12 mouse cellular contexts compared by ENCODE assay signal in the genomic region with DNA sequence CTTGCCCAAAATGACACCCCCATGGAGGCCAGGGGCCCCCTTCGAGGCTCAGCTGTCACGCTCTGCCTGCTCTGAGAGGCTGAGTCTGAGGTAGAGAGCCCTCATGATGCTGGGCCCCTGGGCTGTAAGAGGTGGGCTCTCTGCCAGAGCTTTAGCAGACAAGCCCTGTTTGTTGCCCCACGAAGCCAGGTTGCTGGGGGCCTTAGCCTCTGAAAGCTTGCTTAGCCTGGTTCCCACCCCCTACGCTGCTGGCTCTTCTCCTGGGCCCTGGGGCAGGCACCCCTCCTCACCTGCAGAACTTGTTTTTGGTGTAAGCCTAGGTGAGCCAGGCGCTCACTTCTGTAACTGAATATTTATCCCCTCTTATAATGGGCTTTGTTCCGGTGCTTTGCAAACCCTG. TPM values are rescaled to one million over a fixed set of nuclear protein-coding genes. Genes with fewer than 3 reads are reported as not detected.
A peak's percentile ranks its signal among the peaks of the same experiment; 100 is the strongest.
DNase-seq lines count a peak whose midpoint lies in the region; ATAC-seq and TF ChIP-seq lines count a peak whose summit lies in the region.
"Had no signal": no experiment of that assay in that cellular context is flagged by ENCODE, and none has a peak within 500 bp of the region (broad histone marks: within the 10 kb centered on the region; RNA-seq: fewer than 3 reads in every experiment).

No protein-coding gene starts in this region.

- H3K4me3 ChIP-seq in forebrain, embryonic 12.5 days (replicated peaks): no peak overlapping the region
- no peak overlapping the region for H3K4me3 ChIP-seq in forebrain, postnatal 0 days (ENCODE audit: low read depth, low read length)
- H3K4me3 ChIP-seq in kidney, embryonic 16.5 days (ENCODE audit: low read length): no peak overlapping the region
- no peak overlapping the region for H3K4me3 ChIP-seq in embryonic facial prominence, embryonic 12.5 days
- H3K4me3 ChIP-seq in limb, embryonic 13.5 days: no peak overlapping the region
- H3K4me3 ChIP-seq: hindbrain, embryonic 15.5 days had no signal

- H3K9ac ChIP-seq in forebrain, embryonic 12.5 days: no peak overlapping the region
- no peak overlapping the region for H3K9ac ChIP-seq in forebrain, postnatal 0 days
- peak overlapping the region; percentile 43; the same call in 1 of the 2 replicates for H3K9ac ChIP-seq in kidney, embryonic 16.5 days (replicated peaks; ENCODE audit: low read length)
- no peak overlapping the region for H3K9ac ChIP-seq in embryonic facial prominence, embryonic 12.5 days
- peak overlapping the region; percentile 43 for H3K9ac ChIP-seq in limb, embryonic 13.5 days
- H3K9ac ChIP-seq: hindbrain, embryonic 15.5 days; liver, embryonic 14.5 days had no signal

- H3K4me1 ChIP-seq in forebrain, embryonic 12.5 days: peaks cover 56% of the 10 kb centered on the region
- peaks cover 6% of the 10 kb centered on the region; the same call in 1 of the 2 replicates for H3K4me1 ChIP-seq in forebrain, postnatal 0 days (ENCODE audit: insufficient read depth)
- H3K4me1 ChIP-seq in kidney, embryonic 16.5 days (ENCODE audit: insufficient read depth, low read length): peaks cover 60% of the 10 kb centered on the region
- H3K4me1 ChIP-seq in embryonic facial prominence, embryonic 12.5 days: peaks cover 62% of the 10 kb centered on the region
- H3K4me1 ChIP-seq in limb, embryonic 13.5 days: peaks cover 64% of the 10 kb centered on the region

- H3K27me3 ChIP-seq in forebrain, embryonic 12.5 days: peaks cover 48% of the 10 kb centered on the region
- no peaks in the 10 kb centered on the region for H3K27me3 ChIP-seq in forebrain, postnatal 0 days (ENCODE audit: insufficient read depth, low read length)
- no peaks in the 10 kb centered on the region for H3K27me3 ChIP-seq in kidney, embryonic 16.5 days (ENCODE audit: insufficient read depth, low read length)
- H3K27me3 ChIP-seq in embryonic facial prominence, embryonic 12.5 days: no peaks in the 10 kb centered on the region
- no peaks in the 10 kb centered on the region for H3K27me3 ChIP-seq in limb, embryonic 13.5 days
- H3K27me3 ChIP-seq: hindbrain, embryonic 15.5 days had no signal

- H3K27ac ChIP-seq in forebrain, embryonic 12.5 days: peak overlapping the region; percentile 46; the same call in 1 of the 2 replicates
- no peak overlapping the region for H3K27ac ChIP-seq in forebrain, postnatal 0 days (ENCODE audit: low read depth, low read length)
- H3K27ac ChIP-seq in kidney, embryonic 16.5 days (ENCODE audit: low read length): peak overlapping the region; percentile 63
- H3K27ac ChIP-seq in embryonic facial prominence, embryonic 12.5 days: peak overlapping the region; percentile 59
- peak overlapping the region; percentile 65; the same call in 1 of the 2 replicates for H3K27ac ChIP-seq in limb, embryonic 13.5 days
- H3K27ac ChIP-seq: hindbrain, embryonic 15.5 days; liver, embryonic 14.5 days had no signal

- TF ChIP-seq CTCF in forebrain, postnatal 0 days (IDR thresholded peaks at IDR 0.05; ENCODE audit: low read depth): no peak

- H3K36me3 ChIP-seq in forebrain, embryonic 12.5 days (replicated peaks): no peaks in the 10 kb centered on the region; the same call in 1 of the 2 replicates
- no peaks in the 10 kb centered on the region; the same call in 1 of the 2 replicates for H3K36me3 ChIP-seq in forebrain, postnatal 0 days (ENCODE audit: insufficient read depth)
- no peaks in the 10 kb centered on the region for H3K36me3 ChIP-seq in kidney, embryonic 16.5 days (ENCODE audit: insufficient read depth, low read length)
- peaks cover 11% of the 10 kb centered on the region; the same call in 1 of the 2 replicates for H3K36me3 ChIP-seq in embryonic facial prominence, embryonic 12.5 days
- peaks cover 12% of the 10 kb centered on the region; the same call in 1 of the 2 replicates for H3K36me3 ChIP-seq in limb, embryonic 13.5 days
- H3K36me3 ChIP-seq: hindbrain, embryonic 15.5 days had no signal

- no peak for DNase-seq in forebrain, postnatal 0 days
- no peak for DNase-seq in kidney, adult 8-10 months
- DNase-seq in cerebellum, adult 8-10 months: no peak
- DNase-seq in embryo, embryonic 9.5 days (ENCODE audit: extremely low spot score): no peak
- DNase-seq: adrenal gland, postnatal 14 days; cerebellum, adult 18-20 months had no signal

- WGBS in forebrain, embryonic 12.5 days: 46% methylated on average over 6 of the region's 6 CpGs
- 31% methylated on average over 6 of the region's 6 CpGs for WGBS in forebrain, postnatal 0 days
- WGBS in kidney, embryonic 16.5 days: 50% methylated on average over 6 of the region's 6 CpGs
- WGBS in embryonic facial prominence, embryonic 12.5 days: 46% methylated on average over 6 of the region's 6 CpGs
- WGBS in limb, embryonic 13.5 days: 38% methylated on average over 6 of the region's 6 CpGs

- H3K9me3 ChIP-seq in forebrain, embryonic 12.5 days: no peaks in the 10 kb centered on the region
- H3K9me3 ChIP-seq in forebrain, postnatal 0 days (ENCODE audit: low read length): no peaks in the 10 kb centered on the region
- no peaks in the 10 kb centered on the region for H3K9me3 ChIP-seq in kidney, embryonic 16.5 days (ENCODE audit: low read length)
- no peaks in the 10 kb centered on the region for H3K9me3 ChIP-seq in embryonic facial prominence, embryonic 12.5 days
- no peaks in the 10 kb centered on the region for H3K9me3 ChIP-seq in limb, embryonic 13.5 days
- H3K9me3 ChIP-seq: hindbrain, embryonic 15.5 days had no signal

- peak overlapping the region; percentile 19; the same call in 1 of the 2 replicates for H3K4me2 ChIP-seq in forebrain, embryonic 12.5 days
- no peak overlapping the region for H3K4me2 ChIP-seq in forebrain, postnatal 0 days (ENCODE audit: low read depth)
- H3K4me2 ChIP-seq in kidney, embryonic 16.5 days (replicated peaks; ENCODE audit: low read depth, low read length): no peak overlapping the region
- H3K4me2 ChIP-seq in embryonic facial prominence, embryonic 12.5 days (replicated peaks): no peak overlapping the region
- H3K4me2 ChIP-seq in limb, embryonic 13.5 days (replicated peaks): peak overlapping the region; percentile 27
- H3K4me2 ChIP-seq: hindbrain, embryonic 15.5 days had no signal

- ATAC-seq in forebrain, embryonic 12.5 days (ENCODE audit: low FRiP score): no peak
- ATAC-seq in forebrain, postnatal 0 days: no peak
- no peak for ATAC-seq in kidney, embryonic 16.5 days (ENCODE audit: low FRiP score, low TSS enrichment)
- ATAC-seq in embryonic facial prominence, embryonic 12.5 days (ENCODE audit: insufficient number of reproducible peaks, insufficient read depth, low FRiP score, low TSS enrichment): 0 out of 2 replicates have a peak, but pooled peaks have one; percentile 31
- ATAC-seq in limb, embryonic 13.5 days (ENCODE audit: low FRiP score, low read depth): no peak

RNA-seq across cellular contexts. Expression of a gene that starts 55.6 kb away (rescaled TPM):
- 18.3 and 23.4 TPM in 2 replicates for polyA plus RNA-seq in forebrain, embryonic 12.5 days (2016; fragmentation: Nextera tagmentation; extraction: Ambion mirVana)
- 24.1 and 32.1 TPM in 2 replicates for total RNA-seq in forebrain, postnatal 0 days (2014; rRNA removed)
- 14.4 and 16.2 TPM in 2 replicates for polyA plus RNA-seq in forebrain, postnatal 0 days (2015; fragmentation: Nextera tagmentation; extraction: Ambion mirVana)
- polyA plus RNA-seq in kidney, embryonic 16.5 days (2015; fragmentation: Nextera tagmentation; extraction: Ambion mirVana): 55.5 and 72.3 TPM in 2 replicates
- 32.6 and 36.7 TPM in 2 replicates for polyA plus RNA-seq in embryonic facial prominence, embryonic 12.5 days (2016; fragmentation: Nextera tagmentation; extraction: Ambion mirVana)
- 29.2 and 31.4 TPM in 2 replicates for polyA plus RNA-seq in limb, embryonic 13.5 days (2015; fragmentation: Nextera tagmentation; extraction: Ambion mirVana)

Comparison
In these comparisons a context has a peak if more than half of its experiments do, and no peak if none do; other contexts are left out.
1. H3K4me2 ChIP-seq: peak in forebrain, embryonic 12.5 days (single experiment) and limb, embryonic 13.5 days (single experiment); none in forebrain, postnatal 0 days (single experiment), kidney, embryonic 16.5 days (single experiment) and embryonic facial prominence, embryonic 12.5 days (single experiment).
2. H3K9ac ChIP-seq: peak in kidney, embryonic 16.5 days (single experiment) and limb, embryonic 13.5 days (single experiment); none in forebrain, embryonic 12.5 days (single experiment), forebrain, postnatal 0 days (single experiment) and embryonic facial prominence, embryonic 12.5 days (single experiment).